Mouse (Mus musculus) gastrocnemius, postnatal 4 days (tissue): ENCODE results near the gene Zfp54. TPM values are rescaled to one million over a fixed set of nuclear protein-coding genes. Genes with fewer than 3 reads are reported as not detected.
"Not testable (repeated sequence)": the region's sequence is repeated elsewhere in the genome, so short reads cannot be mapped to it uniquely, and the experiment has no call there.

Source experiments
- DNase-seq, 2 experiments: peaks; one replicate each; pipeline ENCODE4 v3.0.0; 2021 to 2022; ENCODE audit warnings: low spot score in 2 of 2, mixed read lengths in 2 of 2
- long read RNA-seq, 2 experiments: library from polyadenylated mRNA; stranded (forward); transcript quantifications; one replicate each; pipeline ENCODE4 v2.0.0; 2021
- total RNA-seq, 2 experiments: library from RNA; stranded (reverse); gene quantifications; 2 replicates each; pipeline ENCODE4 v1.2.3; 2021

Gene Zfp54
- total RNA-seq = 1 to 10 TPM in 1 of 2 experiments, under 1 TPM in 1; 0.91 to 1.1 TPM
- long read RNA-seq, experiment 1, partial matches to known transcripts = 0 of 1 reads
- long read RNA-seq, experiment 1, other reads (novel, unspliced or antisense) = 1 of 1 reads
- long read RNA-seq, experiment 2, partial matches to known transcripts = 0 of 1 reads
- long read RNA-seq, experiment 2, other reads (novel, unspliced or antisense) = 0 of 1 reads

DNA sequence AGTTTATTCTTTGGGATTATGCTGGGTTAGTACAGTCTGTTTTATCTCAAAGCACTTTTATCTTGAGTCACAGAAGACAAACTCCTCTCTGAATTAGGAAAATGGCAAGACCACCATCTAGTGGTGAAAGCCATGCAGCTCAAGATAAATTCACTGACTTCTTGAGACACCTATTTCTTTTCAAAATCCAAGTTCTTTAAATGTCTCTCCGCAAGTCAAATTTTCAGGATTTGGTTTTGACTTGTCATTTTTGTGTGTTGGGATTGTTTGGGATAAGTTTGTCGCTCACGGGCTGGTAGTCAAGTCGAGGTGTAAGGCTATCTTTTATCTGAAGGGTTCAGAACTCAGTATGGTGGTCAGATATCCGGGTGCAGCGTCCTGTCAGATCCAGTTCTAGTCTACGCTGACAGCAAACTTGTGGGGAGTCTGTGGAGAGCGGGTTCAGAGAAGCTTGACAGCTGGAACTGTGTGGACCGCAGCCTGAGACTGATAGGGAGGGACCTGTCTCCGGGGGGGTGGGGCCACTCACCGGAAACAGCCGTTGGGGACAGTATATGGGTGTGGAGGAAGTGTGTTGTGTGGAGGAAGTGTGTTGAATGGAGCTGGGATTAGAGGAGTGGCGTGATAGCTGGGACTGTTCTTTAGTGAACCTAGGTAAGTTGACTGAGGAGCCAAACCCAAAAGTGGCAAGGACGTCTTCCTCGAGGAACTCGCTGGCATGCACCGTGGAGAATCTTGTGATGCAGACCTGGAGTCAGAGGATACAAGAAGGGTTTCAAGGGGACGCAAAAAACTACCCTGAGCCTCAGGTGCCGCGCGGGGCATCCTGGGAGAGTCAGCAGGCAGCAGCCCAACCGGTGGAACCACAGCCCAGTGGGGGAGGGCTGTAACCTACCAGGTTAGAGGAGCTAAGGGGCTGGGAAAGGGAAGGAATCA lies at the start of gene Zfp54:
Zfp54 (plus strand) TSS at position 564 of the 936 bp plus-strand sequence.
- DNase-seq = peak; percentile 35 to 65

DNA sequence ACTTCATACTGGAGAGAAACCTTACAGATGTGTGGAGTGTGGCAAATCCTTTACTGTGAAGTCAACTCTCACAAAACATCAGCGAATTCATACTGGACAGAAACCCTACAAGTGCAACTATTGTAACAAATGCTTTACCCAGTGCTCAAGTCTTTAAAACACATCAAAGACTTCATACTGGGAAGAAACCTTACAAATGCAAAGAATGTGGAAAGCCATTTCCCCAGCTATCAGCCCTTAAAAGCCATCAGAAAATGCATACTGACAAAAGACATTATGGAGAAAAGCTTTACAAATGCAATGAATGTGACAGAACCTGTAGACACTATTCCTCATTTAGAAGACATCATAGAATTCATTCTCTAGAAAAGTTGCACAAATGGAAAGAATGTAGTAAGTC lies 47.7 kb upstream of the Zfp54 start:
- DNase-seq = no peak

DNA sequence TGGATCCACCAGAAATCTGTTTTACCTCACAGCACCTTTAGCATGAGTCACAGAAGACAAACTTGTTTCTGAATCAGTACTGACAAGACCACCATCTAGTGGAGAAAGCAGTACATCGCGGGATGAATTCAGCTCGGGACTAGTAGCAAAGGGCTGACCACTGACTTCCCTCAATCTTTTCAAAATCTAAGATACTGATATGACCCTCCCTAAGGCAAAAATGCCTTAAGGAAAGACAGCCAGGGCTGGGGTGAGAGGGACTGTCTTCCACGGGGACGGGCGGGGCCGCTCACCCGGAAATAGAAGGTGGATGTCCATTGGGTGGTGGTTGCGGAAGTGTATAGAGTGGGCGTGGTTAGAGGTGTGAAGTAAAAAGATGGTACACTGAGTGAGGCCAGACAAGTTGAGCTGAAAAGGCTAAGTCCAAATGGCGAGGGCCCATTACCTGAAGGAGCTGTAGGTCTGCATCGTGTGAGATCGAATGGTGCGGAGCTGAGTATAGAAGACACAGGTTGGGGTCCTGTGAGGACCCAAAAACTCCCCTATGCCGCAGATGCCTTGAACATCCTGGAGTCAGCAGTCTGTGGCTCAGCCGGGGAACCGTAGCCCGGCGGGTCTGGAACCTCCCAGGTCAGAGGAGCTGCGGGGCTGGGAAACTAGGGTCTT lies 39.5 kb upstream of the Zfp54 start, which contains the start of gene Zfp677:
Zfp677 (plus strand) TSS at position 358 of the 666 bp plus-strand sequence.
- peak; percentile 31 to 60 for DNase-seq

DNA sequence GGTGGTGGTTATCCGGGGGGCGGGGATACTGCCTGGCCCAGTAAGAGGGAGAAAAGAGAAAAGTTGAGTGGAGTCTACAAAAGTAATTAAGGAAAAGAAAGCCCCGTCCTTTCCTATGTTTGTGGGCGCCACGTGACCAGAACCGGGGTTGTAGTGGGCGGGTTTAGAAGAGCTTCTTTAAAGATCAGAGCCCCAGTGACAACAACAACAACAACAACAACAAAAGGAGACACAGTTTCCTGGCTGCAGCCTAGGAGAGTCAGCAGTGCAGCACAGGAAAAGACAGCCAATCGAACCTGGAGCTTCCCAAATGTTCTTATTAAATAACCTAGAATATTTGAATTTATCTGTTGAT lies 39.0 kb upstream of the Zfp54 start:
- no peak for DNase-seq

DNA sequence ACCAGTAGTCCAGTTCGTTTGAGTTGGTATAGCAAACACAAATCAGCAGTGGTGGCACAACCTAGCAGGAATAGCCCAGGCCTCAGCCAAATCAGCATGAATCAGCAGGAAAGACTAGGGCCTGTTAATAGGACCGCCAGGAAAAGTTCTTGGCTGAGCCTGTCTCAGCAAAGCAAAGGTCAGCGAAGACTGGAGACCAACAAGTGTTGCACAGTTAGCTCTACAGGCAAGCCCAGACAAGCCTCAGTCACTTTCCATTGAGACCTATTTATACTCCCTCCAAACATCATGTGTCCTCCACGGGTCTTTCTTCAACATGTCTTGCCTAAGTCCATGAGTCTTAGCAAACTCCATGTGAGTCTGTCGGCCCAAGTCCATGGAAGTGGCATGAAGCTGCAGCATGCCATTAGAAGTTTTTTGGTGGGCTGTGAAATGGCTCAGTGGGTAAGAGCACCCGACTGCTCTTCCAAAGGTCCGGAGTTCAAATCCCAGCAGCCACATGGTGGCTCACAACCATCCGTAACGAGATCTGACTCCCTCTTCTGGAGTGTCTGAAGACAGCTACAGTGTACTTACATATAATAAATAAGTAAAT lies 15.9 kb downstream of the Zfp54 start:
- DNase-seq = not testable (repeated sequence)

DNA sequence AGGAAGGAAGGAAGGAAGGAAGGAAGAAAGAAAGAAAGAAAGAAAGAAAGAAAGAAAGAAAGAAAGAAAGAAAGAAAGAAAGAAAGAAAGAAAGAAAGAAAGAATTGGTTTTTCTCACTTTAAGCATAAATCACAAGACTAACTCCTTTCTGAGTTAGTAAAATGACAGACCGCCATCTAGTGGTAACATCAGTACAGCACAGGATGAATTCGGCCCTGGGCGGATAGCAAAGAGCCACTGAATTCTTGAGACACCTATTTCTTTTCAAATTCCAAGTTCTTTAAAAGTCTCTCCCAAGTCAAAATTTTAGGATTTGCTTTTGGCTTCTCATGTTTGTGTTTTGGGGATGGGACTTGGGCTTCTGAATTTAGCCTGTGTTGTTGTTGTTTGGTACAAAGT lies 26.6 kb downstream of the Zfp54 start:
- DNase-seq = peak; percentile 19 to 66

DNA sequence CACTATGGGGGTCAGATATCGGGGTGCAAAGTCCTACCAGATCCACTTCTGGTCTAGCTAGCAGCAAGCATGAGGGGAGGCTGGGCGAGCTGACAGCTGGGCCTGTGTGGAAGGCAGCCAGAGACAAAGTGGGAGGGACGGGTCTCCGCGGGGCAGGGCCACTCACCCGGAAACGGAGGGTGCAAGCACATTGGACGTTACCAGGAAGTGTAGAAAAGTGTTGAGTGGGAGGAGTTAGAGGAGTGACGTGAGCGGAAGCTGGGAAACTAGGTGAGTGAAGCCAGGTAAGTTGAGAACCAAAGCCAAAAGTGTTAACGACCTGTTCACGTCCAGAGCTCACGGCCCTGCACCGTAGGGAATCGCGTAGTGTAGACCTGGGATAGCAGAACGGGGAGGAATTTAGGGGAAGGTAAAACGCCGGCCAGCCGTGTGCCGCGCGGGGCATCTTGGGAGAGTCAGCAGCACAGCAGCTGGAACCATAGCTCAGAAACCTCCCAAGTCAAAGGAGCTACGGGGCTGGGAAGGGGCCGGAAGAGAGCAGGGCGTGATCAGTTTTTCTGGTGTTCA lies 27.2 kb downstream of the Zfp54 start, which contains the start of gene Zfp51:
Zfp51 (plus strand) TSS at position 237 of the 567 bp plus-strand sequence.
- DNase-seq = peak; percentile 83 to 92

DNA sequence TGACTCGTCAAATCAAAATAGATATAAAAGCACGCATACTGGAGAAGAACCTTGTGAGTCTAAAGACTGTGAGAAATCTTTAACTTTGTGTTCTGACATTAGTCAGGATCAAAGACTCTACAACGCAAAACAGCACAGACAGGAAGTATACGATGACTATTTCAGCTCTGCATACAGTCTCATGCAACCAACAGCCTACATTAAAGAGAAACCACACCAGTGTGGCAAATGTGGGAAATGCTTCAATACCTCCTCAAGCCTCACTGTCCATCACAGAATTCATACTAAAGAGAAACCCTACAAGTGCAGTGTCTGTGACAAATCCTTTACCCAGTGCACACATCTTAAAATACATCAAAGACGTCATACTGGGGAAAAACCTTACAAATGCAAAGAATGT lies 40.5 kb downstream of the Zfp54 start:
- no peak for DNase-seq

DNA sequence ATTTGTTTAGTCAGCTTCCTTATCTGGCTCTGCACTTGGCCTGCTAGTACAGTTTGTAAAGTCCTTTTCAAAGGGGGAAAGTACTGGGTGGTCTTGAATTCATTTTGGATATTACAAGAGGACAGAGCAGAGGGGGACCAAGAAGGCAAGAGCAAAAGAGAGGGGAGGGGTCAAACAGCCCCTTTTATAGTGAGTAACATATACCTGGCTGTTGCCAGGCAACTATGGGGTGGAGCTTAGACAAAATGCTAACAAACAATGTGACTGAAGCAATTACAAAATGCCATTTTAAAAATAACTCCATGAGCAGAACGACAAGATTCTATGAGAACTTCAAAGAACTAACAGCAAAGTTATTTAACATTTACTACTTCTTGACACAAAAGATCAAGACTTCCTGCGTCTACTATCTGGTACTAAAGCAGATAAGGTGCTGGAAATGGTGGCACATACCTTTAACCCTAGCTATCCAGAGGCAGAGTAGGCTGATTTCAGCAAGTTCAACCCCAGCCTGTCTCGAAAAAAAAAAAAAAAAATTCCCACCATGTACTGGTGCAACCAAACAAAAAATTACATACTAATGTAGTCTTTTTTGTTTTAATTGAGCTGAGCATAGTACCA lies 49.1 kb downstream of the Zfp54 start:
- no peak for DNase-seq

DNA sequence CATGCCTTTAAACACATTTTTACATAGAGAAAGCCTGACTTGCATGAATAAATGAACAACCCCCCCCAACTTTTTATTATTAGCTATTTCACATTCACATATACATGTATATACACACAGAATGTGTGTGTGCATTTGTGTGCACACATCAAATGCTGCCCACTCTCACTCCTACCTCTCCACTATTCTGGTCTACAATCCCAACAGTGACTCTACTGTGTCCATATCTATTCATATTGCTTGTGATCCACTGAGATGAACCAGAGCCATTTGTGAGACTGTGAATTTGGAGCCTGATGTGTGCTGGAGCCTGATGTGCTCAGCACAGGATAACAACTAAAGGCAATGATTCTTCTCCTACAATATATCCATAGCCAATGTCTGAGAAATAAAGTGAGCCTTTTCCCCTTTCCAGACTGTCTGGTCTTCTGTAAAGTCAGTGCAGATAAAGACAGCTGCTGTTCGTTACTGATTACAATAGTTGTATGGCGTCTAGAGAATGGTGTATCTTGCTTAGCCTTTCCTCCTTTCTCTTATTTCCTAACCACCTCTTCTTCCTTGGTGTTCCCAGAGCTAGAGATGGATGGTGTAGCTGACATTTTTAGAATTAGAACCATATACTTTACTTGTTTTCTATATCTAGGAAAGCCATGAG lies 49.8 kb downstream of the Zfp54 start:
- DNase-seq = no peak

DNA sequence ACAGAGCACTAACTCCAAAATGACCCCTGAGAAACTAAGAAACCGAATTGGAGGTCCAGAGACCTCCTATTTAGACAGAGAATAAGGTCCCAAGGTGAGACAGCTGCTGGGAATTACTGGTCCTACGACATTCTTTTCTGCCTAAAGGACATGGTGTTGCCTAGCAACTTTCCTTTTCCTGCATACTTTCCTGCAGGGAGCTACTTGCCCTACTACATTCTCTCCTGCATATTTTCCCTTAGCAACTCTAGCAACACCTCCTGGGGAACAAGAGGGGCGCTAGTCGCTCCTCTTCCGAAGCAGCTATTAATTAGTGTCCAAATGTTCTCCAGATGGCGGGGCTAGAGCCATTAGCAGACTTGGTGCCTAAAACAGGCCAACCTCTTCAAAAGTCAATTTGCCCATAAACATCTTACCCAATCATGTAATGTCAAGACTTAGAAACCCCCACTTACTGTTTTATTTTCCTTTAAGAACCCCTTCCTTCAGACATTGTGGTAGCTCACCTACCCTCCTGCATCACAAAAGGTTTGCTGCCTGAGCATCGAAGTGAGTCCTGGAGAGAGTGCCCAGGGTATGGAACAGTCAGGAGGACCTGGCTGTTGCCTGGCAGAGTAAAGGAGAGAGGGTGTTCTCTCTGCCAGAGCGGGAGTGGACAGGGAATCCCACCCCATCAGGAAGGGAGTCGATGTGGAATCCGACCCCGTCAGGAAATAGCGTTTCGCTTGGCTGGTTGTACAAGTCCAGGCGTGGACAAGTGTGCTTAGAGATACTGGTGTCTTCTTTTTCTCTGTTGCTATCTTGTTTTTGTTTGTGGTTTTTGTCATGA lies 50.5 kb downstream of the Zfp54 start:
- DNase-seq = no peak

DNA sequence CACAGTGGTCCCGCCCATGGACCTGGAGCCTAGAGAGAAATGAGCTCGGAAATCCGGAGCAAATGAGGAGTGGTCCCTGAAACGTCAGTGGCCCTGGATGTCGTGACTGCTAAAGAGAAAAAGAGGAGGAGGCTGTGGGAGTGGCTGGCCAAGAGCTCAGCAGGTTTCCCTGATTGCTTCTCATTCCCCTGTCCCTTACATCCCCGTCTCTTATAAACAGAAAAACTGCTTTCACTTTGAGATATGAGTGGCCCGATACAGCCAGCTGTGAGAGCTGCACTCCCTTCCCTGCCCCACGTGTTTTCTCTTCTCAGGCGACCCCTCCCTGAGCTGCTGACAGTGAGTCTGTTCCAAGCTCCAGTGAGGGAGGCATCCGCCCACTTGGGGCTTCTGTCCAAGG lies 51.7 kb downstream of the Zfp54 start:
- DNase-seq = not testable (repeated sequence)

DNA sequence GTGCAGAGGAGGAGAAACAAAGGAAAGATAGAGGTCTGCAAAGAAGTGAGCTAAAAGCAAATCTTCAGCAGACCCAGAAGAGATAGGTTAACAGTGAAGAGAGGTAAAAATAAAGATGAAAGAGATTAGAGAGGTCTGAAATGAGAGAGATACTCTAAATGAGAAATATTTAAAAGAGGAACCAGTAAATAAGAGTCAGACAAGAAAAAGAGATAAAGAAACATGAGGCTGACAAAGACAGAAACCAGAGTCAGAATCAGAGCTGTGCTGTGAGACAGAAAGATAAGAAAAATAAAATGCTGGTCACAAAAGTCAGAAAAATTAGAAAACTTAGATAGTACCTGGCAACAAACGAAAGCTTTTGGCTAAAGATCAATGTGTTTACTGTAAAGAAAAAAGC lies 52.3 kb downstream of the Zfp54 start:
- not testable (repeated sequence) for DNase-seq

DNA sequence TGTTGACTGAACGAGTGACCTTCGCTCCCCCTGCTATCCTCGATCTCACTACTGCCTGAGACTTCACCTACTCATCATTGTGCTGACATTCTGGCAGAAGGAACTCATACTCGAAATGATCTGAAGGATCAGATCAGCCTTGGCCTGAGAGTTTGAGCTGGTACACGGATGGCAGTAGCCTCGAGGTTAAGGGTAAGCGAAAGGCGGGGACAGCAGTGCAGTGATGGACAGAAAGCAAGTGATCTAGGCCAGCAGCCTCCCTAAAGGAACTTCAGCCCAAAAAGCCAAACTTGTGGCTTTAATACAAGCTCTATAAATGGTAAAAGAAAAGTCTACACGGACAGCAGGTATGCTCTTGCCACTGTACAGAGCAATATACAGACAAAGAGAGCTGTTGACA lies 53.3 kb downstream of the Zfp54 start:
- DNase-seq = not testable (repeated sequence)

DNA sequence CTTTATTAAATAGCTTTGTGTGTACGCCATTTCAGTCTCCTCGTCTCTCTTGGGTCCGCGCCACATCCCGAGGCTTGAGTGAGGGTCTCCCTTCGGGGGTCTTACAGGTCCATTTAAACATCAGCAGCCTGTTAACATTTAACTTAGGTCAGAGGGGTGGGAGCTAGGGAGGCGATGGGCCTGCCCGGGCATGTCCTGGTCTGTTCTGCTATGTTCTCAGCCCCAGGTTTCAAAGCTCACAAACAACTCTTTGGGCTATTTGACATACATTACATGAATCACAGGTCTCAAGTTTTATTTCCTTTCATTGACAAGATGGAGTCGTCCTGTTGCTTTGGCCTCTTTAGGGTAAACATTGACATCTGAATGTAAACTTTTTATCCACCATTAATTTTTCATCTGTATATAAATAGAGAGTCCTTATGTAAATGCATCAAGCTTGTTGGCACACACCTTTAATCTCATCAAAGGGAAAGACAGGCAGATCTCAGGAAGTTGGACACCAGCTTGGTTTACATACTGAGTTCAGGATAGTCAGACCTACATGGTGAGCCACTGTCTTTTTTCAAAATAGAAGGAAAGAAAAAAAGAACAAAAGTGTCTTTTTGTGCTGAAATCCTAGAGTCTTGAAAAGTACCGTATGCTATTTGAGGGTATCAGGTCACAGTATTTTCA lies 55.2 kb downstream of the Zfp54 start:
- not testable (repeated sequence) for DNase-seq
